Comparison of ENCODE assay signal across 24 mouse cellular contexts in genomic region chr15:9742172-9742571, GRCm38 (mm10). TPM values are rescaled to one million over a fixed set of nuclear protein-coding genes. Genes with fewer than 3 reads are reported as not detected.
DNase-seq lines count a peak whose midpoint lies in the region; ATAC-seq and TF ChIP-seq lines count a peak whose summit lies in the region.
"Had no signal": no experiment of that assay in that cellular context is flagged by ENCODE, and none has a peak within 500 bp of the region (broad histone marks: within the 10 kb centered on the region; RNA-seq: fewer than 3 reads in every experiment).

No protein-coding gene starts in this region.

- dilution Hi-C loops in CH12.LX (cut with MboI; ENCODE audit: extremely low pct_ligation_motif_present, extremely low pct_unique_long_range_greater_than_20kb, low sequenced_read_pairs): no loop called here

- H3K4me1 ChIP-seq in CH12.LX (ENCODE audit: control insufficient read depth in 1 of 2, insufficient read depth in 2 of 2) (no peaks in the 10 kb centered on the region), MEL (ENCODE audit: control insufficient read depth in 1 of 2, insufficient read depth in 2 of 2, low read length in 2 of 2) (no peaks in the 10 kb centered on the region)
- H3K4me1 ChIP-seq: forebrain, embryonic 10.5 days; forebrain, embryonic 13.5 days; heart, embryonic 10.5 days; heart, embryonic 13.5 days; intestine, embryonic 15.5 days had no signal

- 0 out of 2 replicates have a peak, but pooled peaks have one; percentile 20 for ATAC-seq in megakaryocyte progenitor cell, adult 5-6 weeks (replicated peaks; ENCODE audit: poor library complexity)
- ATAC-seq: activated CD4-positive, CD25-positive, alpha-beta regulatory T cell, adult 4 months; forebrain, embryonic 13.5 days; forebrain, embryonic 16.5 days; intestine, embryonic 15.5 days had no signal

- in situ Hi-C loops in CH12.LX (cut with MboI; ENCODE audit: low pct_ligation_motif_present, low pct_unique_long_range_greater_than_20kb, low sequenced_read_pairs): loop anchor here (10.0 kb wide), 1 partner anchor 287 kb away; no protein-coding TSS in a partner anchor

- no peak overlapping the region for H3K4me3 ChIP-seq in CH12.LX (replicated peaks in 1 of 3; ENCODE audit: low read depth in 2 of 3, low read length in 2 of 3, poor library complexity in 1 of 3)
- no peak overlapping the region for H3K4me3 ChIP-seq in MEL (ENCODE audit: control insufficient read depth in 1 of 2, insufficient read depth in 1 of 2, low read depth in 2 of 2, low read length in 2 of 2)
- H3K4me3 ChIP-seq: forebrain, embryonic 10.5 days; forebrain, embryonic 13.5 days; heart, embryonic 10.5 days; heart, embryonic 13.5 days; intestine, embryonic 15.5 days had no signal

- no peak overlapping the region for H3K4me2 ChIP-seq in CH12.LX (ENCODE audit: insufficient read depth, low read depth, poor library complexity, severe bottlenecking)
- H3K4me2 ChIP-seq: forebrain, embryonic 13.5 days; heart, embryonic 13.5 days; hindbrain, embryonic 14.5 days; intestine, embryonic 15.5 days had no signal

- intact Hi-C loops in left cerebral cortex, postnatal 36 days (cut with DNase I): no loop called here

- H3K79me2 ChIP-seq in CH12.LX (replicated peaks; ENCODE audit: control insufficient read depth, extremely low read depth, insufficient read depth, poor library complexity, severe bottlenecking): no peaks in the 10 kb centered on the region
- H3K79me2 ChIP-seq in MEL (ENCODE audit: control insufficient read depth, insufficient read depth, low read length, poor library complexity): no peaks in the 10 kb centered on the region

- TF ChIP-seq EP300 in CH12.LX (IDR thresholded peaks at IDR 0.05; ENCODE audit: low read length): no peak
- no peak for TF ChIP-seq EP300 in MEL (IDR thresholded peaks at IDR 0.05; ENCODE audit: low read depth in 1 of 2, low read length in 2 of 2)

- H3K9me3 ChIP-seq in CH12.LX (replicated peaks; ENCODE audit: low read length) (no peaks in the 10 kb centered on the region), MEL (replicated peaks; ENCODE audit: insufficient read depth, low read length) (no peaks in the 10 kb centered on the region)
- H3K9me3 ChIP-seq: forebrain, embryonic 10.5 days; forebrain, embryonic 13.5 days; heart, embryonic 13.5 days; intestine, embryonic 15.5 days had no signal

- peak; percentile 60 for TF ChIP-seq RAD21 in CH12.LX (IDR thresholded peaks at IDR 0.05; ENCODE audit: low read depth, low read length)
- peak; percentile 14; the same call in 1 of the 2 replicates for TF ChIP-seq RAD21 in MEL (IDR thresholded peaks at IDR 0.05; ENCODE audit: low read depth, low read length)

- TF ChIP-seq CTCF in CH12.LX (conservative IDR thresholded peaks at IDR 0.05 in 1 of 2, IDR thresholded peaks at IDR 0.05 in 1 of 2; ENCODE audit: low read depth in 2 of 2, low read length in 2 of 2) (peak in 1 of 2 experiments; percentile 53; a peak in 2 of 4 replicates), MEL (IDR thresholded peaks at IDR 0.05 in 2 of 3, conservative IDR thresholded peaks at IDR 0.05 in 1 of 3; ENCODE audit: control insufficient read depth in 1 of 3, insufficient read depth in 1 of 3, low read depth in 2 of 3, low read length in 3 of 3, poor library complexity in 1 of 3, severe bottlenecking in 1 of 3) (no peak)

- no peaks in the 10 kb centered on the region for H3K36me3 ChIP-seq in CH12.LX (replicated peaks in 1 of 2; ENCODE audit: control insufficient read depth in 1 of 2, insufficient read depth in 1 of 2, low read length in 1 of 2)
- no peaks in the 10 kb centered on the region for H3K36me3 ChIP-seq in MEL (ENCODE audit: control insufficient read depth in 1 of 2, insufficient read depth in 2 of 2, low read length in 2 of 2)
- no peaks in the 10 kb centered on the region for H3K36me3 ChIP-seq in splenic B cell, adult 2 months (ENCODE audit: control insufficient read depth, insufficient read depth, low read length, poor library complexity, severe bottlenecking)
- H3K36me3 ChIP-seq: forebrain, embryonic 10.5 days; heart, embryonic 10.5 days; heart, embryonic 13.5 days; intestine, embryonic 15.5 days had no signal

- H3K27ac ChIP-seq in CH12.LX (ENCODE audit: insufficient read depth, low read depth): no peak overlapping the region
- H3K27ac ChIP-seq in MEL (ENCODE audit: control insufficient read depth, low read depth, low read length): no peak overlapping the region
- H3K27ac ChIP-seq: forebrain, embryonic 10.5 days; forebrain, embryonic 13.5 days; heart, embryonic 10.5 days; heart, embryonic 13.5 days; hindbrain, embryonic 14.5 days; intestine, embryonic 15.5 days had no signal

- no peaks in the 10 kb centered on the region for H3K27me3 ChIP-seq in CH12.LX (replicated peaks)
- peaks cover 3 to 16% of the 10 kb centered on the region in 2 experiments for H3K27me3 ChIP-seq in MEL (ENCODE audit: control insufficient read depth in 1 of 2, insufficient read depth in 2 of 2, low read length in 2 of 2)
- H3K27me3 ChIP-seq in splenic B cell, adult 2 months (ENCODE audit: control insufficient read depth, insufficient read depth, low read length, poor library complexity, severe bottlenecking): no peaks in the 10 kb centered on the region
- H3K27me3 ChIP-seq: forebrain, embryonic 13.5 days; heart, embryonic 13.5 days; intestine, embryonic 15.5 days had no signal

- no peak for TF ChIP-seq POLR2A in CH12.LX (IDR thresholded peaks at IDR 0.05; ENCODE audit: low read depth, low read length)
- TF ChIP-seq POLR2A in MEL (IDR thresholded peaks at IDR 0.05; ENCODE audit: control insufficient read depth in 1 of 2, insufficient read depth in 1 of 2, low read depth in 1 of 2, low read length in 2 of 2, poor library complexity in 1 of 2): no peak

- no peak overlapping the region for H3K9ac ChIP-seq in CH12.LX (ENCODE audit: insufficient read depth, low read depth)
- H3K9ac ChIP-seq in MEL (ENCODE audit: control insufficient read depth, low read depth, low read length, poor library complexity, severe bottlenecking): no peak overlapping the region
- H3K9ac ChIP-seq: forebrain, embryonic 13.5 days; heart, embryonic 13.5 days; hindbrain, embryonic 14.5 days; intestine, embryonic 15.5 days had no signal

- no peak for DNase-seq in CH12.LX (ENCODE audit: extremely low read depth)
- DNase-seq in MEL (ENCODE audit: low read depth, low spot score): no peak
- DNase-seq in splenic B cell, adult 2 months (ENCODE audit: low read depth, low spot score): peak; percentile 15
- DNase-seq in right cerebral cortex, postnatal 10 days (ENCODE audit: low spot score in 2 of 2): no peak
- DNase-seq in left cerebral cortex, postnatal 36 days (ENCODE audit: low spot score in 2 of 2): no peak
- DNase-seq in thymus, postnatal 25 days: no peak
- DNase-seq: adrenal gland, adult 8-10 months; adrenal gland, postnatal 25 days; cerebellum, adult 18-20 months; cerebellum, adult 9-10 months; cerebellum, postnatal 14 days; gastrocnemius, postnatal 10 days; heart, adult 11 months; heart, postnatal 14 days; heart, postnatal 4 days had no signal

TF ChIP-seq in CH12.LX, 34 proteins besides CTCF, POLR2A, EP300 and RAD21:
- no peak for TF ChIP-seq MEF2A (IDR thresholded peaks at IDR 0.05; ENCODE audit: borderline replicate concordance, low read depth, low read length)
- no peak for TF ChIP-seq USF1 (IDR thresholded peaks at IDR 0.05; ENCODE audit: low read depth, low read length)
- no peak for TF ChIP-seq POLR2AphosphoS2 (IDR thresholded peaks at IDR 0.05; ENCODE audit: low read depth, low read length)
- no peak for TF ChIP-seq CHD1 (IDR thresholded peaks at IDR 0.05; ENCODE audit: low read depth, low read length)
- no peak for TF ChIP-seq KAT2A (IDR thresholded peaks at IDR 0.05; ENCODE audit: insufficient replicate concordance, low read length)
- no peak for TF ChIP-seq USF2 (conservative IDR thresholded peaks at IDR 0.05; ENCODE audit: low read depth, low read length)
- no peak for TF ChIP-seq PAX5 (IDR thresholded peaks at IDR 0.05; ENCODE audit: low read length)
- TF ChIP-seq MAX (IDR thresholded peaks at IDR 0.05; ENCODE audit: low read length): no peak

TF ChIP-seq in MEL, 35 proteins besides CTCF, POLR2A, EP300 and RAD21 (continues in another document):
- TF ChIP-seq BHLHE40 (IDR thresholded peaks at IDR 0.05; ENCODE audit: borderline replicate concordance, low read depth, low read length): no peak
- TF ChIP-seq SIN3A (IDR thresholded peaks at IDR 0.05; ENCODE audit: low read length): no peak
- TF ChIP-seq E2F4 (IDR thresholded peaks at IDR 0.05; ENCODE audit: borderline replicate concordance, low read depth, low read length): no peak
- no peak for TF ChIP-seq POLR2AphosphoS2 (IDR thresholded peaks at IDR 0.05; ENCODE audit: low read length)
- TF ChIP-seq USF1 (IDR thresholded peaks at IDR 0.05; ENCODE audit: low read depth, low read length): no peak
- no peak for TF ChIP-seq NRF1 (IDR thresholded peaks at IDR 0.05; ENCODE audit: insufficient read depth, low read depth, low read length, poor library complexity, severe bottlenecking)
- no peak for TF ChIP-seq GABPA (IDR thresholded peaks at IDR 0.05; ENCODE audit: low read depth, low read length)
- no peak for TF ChIP-seq POLR2AphosphoS5 (IDR thresholded peaks at IDR 0.05; ENCODE audit: borderline replicate concordance, low read depth, low read length)
- no peak for TF ChIP-seq MYB (IDR thresholded peaks at IDR 0.05; ENCODE audit: low read depth, low read length)
- no peak for TF ChIP-seq HCFC1 (IDR thresholded peaks at IDR 0.05; ENCODE audit: low read depth, low read length)
- TF ChIP-seq CHD2 (IDR thresholded peaks at IDR 0.05; ENCODE audit: low read length): no peak
- no peak for TF ChIP-seq KAT2A (conservative IDR thresholded peaks at IDR 0.05; ENCODE audit: low read depth, low read length)
- no peak for TF ChIP-seq TAL1 (IDR thresholded peaks at IDR 0.05; ENCODE audit: low read length)
- TF ChIP-seq ETS1 (IDR thresholded peaks at IDR 0.05; ENCODE audit: low read depth, low read length): no peak
- no peak for TF ChIP-seq MAFK (IDR thresholded peaks at IDR 0.05; ENCODE audit: borderline replicate concordance, low read depth, low read length)
- no peak for TF ChIP-seq ZNF384 (IDR thresholded peaks at IDR 0.05; ENCODE audit: low read depth, low read length)
- TF ChIP-seq TCF12 (IDR thresholded peaks at IDR 0.05; ENCODE audit: low read depth, low read length): no peak
- TF ChIP-seq MEF2A (IDR thresholded peaks at IDR 0.05; ENCODE audit: extremely low read depth, insufficient replicate concordance, low read depth, low read length, poor library complexity, severe bottlenecking): no peak

RNA-seq across cellular contexts. Expression of gene Spef2, which starts 6.5 kb away (rescaled TPM):
- total RNA-seq in CH12.LX (2012; rRNA removed) (0.38 and 0.51 TPM in 2 replicates), CH12.LX (2014; rRNA removed) (1.2 and 1.5 TPM in 2 replicates), MEL (2012; rRNA removed) (0.08 TPM in 1 of 2 replicates, not detected in the other)
- polyA plus RNA-seq in CH12.LX (2012; ENCODE audit: insufficient read length, low read depth) (1.2 and 1.4 TPM in 2 replicates), MEL (2012; ENCODE audit: insufficient read depth in 1 of 2, insufficient read length in 2 of 2, low read depth in 1 of 2, low replicate concordance in 2 of 2, missing spikeins in 1 of 2) (not detected)
- total RNA-seq in megakaryocyte progenitor cell, adult 5-6 weeks (2015): 0.32 and 1.0 TPM in 2 replicates
- 0.12 and 0.37 TPM in 2 replicates for total RNA-seq in megakaryocyte progenitor cell, adult 5-6 weeks (2017)
- total RNA-seq in left cerebral cortex, postnatal 36 days (2021): under 1 TPM; 0.77 to 0.96 TPM

Comparison
In these comparisons a context has a peak if more than half of its experiments do, and no peak if none do; other contexts are left out.
1. Of the 35 proteins assayed by ChIP-seq in both MEL and CH12.LX: peak only in MEL: none; only in CH12.LX: none; in both: RAD21; in neither: 33; mixed calls (peak in some experiments, not most) for 1.